Comparison of ENCODE assay signal across 23 mouse cellular contexts in genomic region chr3:116148676-116149075, GRCm38 (mm10). TPM values are rescaled to one million over a fixed set of nuclear protein-coding genes. Genes with fewer than 3 reads are reported as not detected.
DNase-seq lines count a peak whose midpoint lies in the region; ATAC-seq and TF ChIP-seq lines count a peak whose summit lies in the region.
"Had no signal": no experiment of that assay in that cellular context is flagged by ENCODE, and none has a peak within 500 bp of the region (broad histone marks: within the 10 kb centered on the region; RNA-seq: fewer than 3 reads in every experiment).

No protein-coding gene starts in this region.

- TF ChIP-seq CTCF in stomach, postnatal 0 days (IDR thresholded peaks at IDR 0.05; ENCODE audit: low read depth): no peak

- peaks cover 18% of the 10 kb centered on the region for H3K4me1 ChIP-seq in heart, embryonic 12.5 days (replicated peaks)
- H3K4me1 ChIP-seq in stomach, embryonic 15.5 days: no peaks in the 10 kb centered on the region
- H3K4me1 ChIP-seq in stomach, postnatal 0 days (replicated peaks; ENCODE audit: control insufficient read depth, insufficient read depth): no peaks in the 10 kb centered on the region
- H3K4me1 ChIP-seq: embryonic facial prominence, embryonic 15.5 days had no signal

- no peak for ATAC-seq in heart, embryonic 12.5 days (ENCODE audit: insufficient number of reproducible peaks, low FRiP score)
- ATAC-seq in stomach, embryonic 15.5 days (ENCODE audit: insufficient read depth, low FRiP score, low read depth): no peak
- ATAC-seq in stomach, postnatal 0 days (ENCODE audit: low FRiP score, low TSS enrichment): no peak
- ATAC-seq: forebrain, embryonic 14.5 days had no signal

- no peak overlapping the region for H3K4me3 ChIP-seq in heart, embryonic 12.5 days
- H3K4me3 ChIP-seq in stomach, embryonic 15.5 days (replicated peaks): no peak overlapping the region
- H3K4me3 ChIP-seq in stomach, postnatal 0 days (ENCODE audit: low read depth, low read length): no peak overlapping the region
- H3K4me3 ChIP-seq: embryonic facial prominence, embryonic 15.5 days; erythroblast, embryonic 14.5 days; forebrain, embryonic 10.5 days; gastrocnemius, adult 2 months; heart, embryonic 10.5 days; heart, embryonic 15.5 days; hindbrain, embryonic 13.5 days had no signal

- H3K4me2 ChIP-seq in heart, embryonic 12.5 days: peak overlapping the region; percentile 21; the same call in 1 of the 2 replicates
- H3K4me2 ChIP-seq in stomach, embryonic 15.5 days: 0 out of 2 replicates have a peak overlapping the region, but pooled peaks have one; percentile 6
- no peak overlapping the region for H3K4me2 ChIP-seq in stomach, postnatal 0 days (replicated peaks; ENCODE audit: low read depth)
- H3K4me2 ChIP-seq: embryonic facial prominence, embryonic 15.5 days; heart, embryonic 15.5 days had no signal

- TF ChIP-seq EP300 in stomach, postnatal 0 days (optimal IDR thresholded peaks at IDR 0.05): no peak

- H3K9me3 ChIP-seq in heart, embryonic 12.5 days (replicated peaks): no peaks in the 10 kb centered on the region
- no peaks in the 10 kb centered on the region for H3K9me3 ChIP-seq in stomach, embryonic 15.5 days
- H3K9me3 ChIP-seq in stomach, postnatal 0 days (ENCODE audit: control insufficient read depth, low read length): no peaks in the 10 kb centered on the region
- H3K9me3 ChIP-seq: embryonic facial prominence, embryonic 15.5 days; forebrain, embryonic 10.5 days; heart, embryonic 10.5 days; heart, embryonic 15.5 days; hindbrain, embryonic 13.5 days had no signal

- H3K27me3 ChIP-seq in heart, embryonic 12.5 days (replicated peaks): no peaks in the 10 kb centered on the region
- no peaks in the 10 kb centered on the region for H3K27me3 ChIP-seq in stomach, embryonic 15.5 days (replicated peaks)
- H3K27me3 ChIP-seq in stomach, postnatal 0 days (ENCODE audit: control insufficient read depth, insufficient read depth, low read length): no peaks in the 10 kb centered on the region
- H3K27me3 ChIP-seq: embryonic facial prominence, embryonic 15.5 days; heart, embryonic 15.5 days; hindbrain, embryonic 13.5 days had no signal

- H3K36me3 ChIP-seq in heart, embryonic 12.5 days: no peaks in the 10 kb centered on the region
- H3K36me3 ChIP-seq in stomach, embryonic 15.5 days: no peaks in the 10 kb centered on the region
- no peaks in the 10 kb centered on the region for H3K36me3 ChIP-seq in stomach, postnatal 0 days (ENCODE audit: control insufficient read depth, insufficient read depth, low read length)
- H3K36me3 ChIP-seq: embryonic facial prominence, embryonic 15.5 days; forebrain, embryonic 10.5 days; heart, embryonic 10.5 days; heart, embryonic 15.5 days; hindbrain, embryonic 13.5 days had no signal

- no peak overlapping the region for H3K27ac ChIP-seq in heart, embryonic 12.5 days (ENCODE audit: poor library complexity, severe bottlenecking)
- H3K27ac ChIP-seq in stomach, embryonic 15.5 days: no peak overlapping the region
- no peak overlapping the region for H3K27ac ChIP-seq in stomach, postnatal 0 days (replicated peaks)
- H3K27ac ChIP-seq: embryonic facial prominence, embryonic 15.5 days; forebrain, embryonic 10.5 days; gastrocnemius, adult 2 months; heart, embryonic 10.5 days; heart, embryonic 15.5 days; hindbrain, embryonic 13.5 days had no signal

- no peak overlapping the region for H3K9ac ChIP-seq in heart, embryonic 12.5 days
- H3K9ac ChIP-seq in stomach, embryonic 15.5 days: no peak overlapping the region
- H3K9ac ChIP-seq in stomach, postnatal 0 days (ENCODE audit: low read length): no peak overlapping the region
- H3K9ac ChIP-seq: embryonic facial prominence, embryonic 15.5 days; heart, embryonic 15.5 days; hindbrain, embryonic 13.5 days had no signal

- DNase-seq in heart, adult 11 months: no peak
- DNase-seq in stomach, postnatal 0 days (ENCODE audit: low spot score): no peak
- DNase-seq in lung, postnatal 4 days: peak; percentile 17 to 28
- DNase-seq in testis, postnatal 10 days (ENCODE audit: low spot score): no peak
- no peak for DNase-seq in right cerebral cortex, postnatal 25 days
- DNase-seq: adrenal gland, postnatal 10 days; cerebellum, adult 11 months; cerebellum, adult 8-10 months; cerebellum, postnatal 14 days; embryo, embryonic 11 days; gastrocnemius, adult 2 months; gastrocnemius, postnatal 36 days; heart, adult 18-20 months; heart, postnatal 14 days had no signal

- 57% methylated on average over 9 of the region's 9 CpGs for WGBS in heart, embryonic 12.5 days
- WGBS in stomach, embryonic 15.5 days: 35% methylated on average over 9 of the region's 9 CpGs
- 34% methylated on average over 9 of the region's 9 CpGs for WGBS in stomach, postnatal 0 days

RNA-seq across cellular contexts. Expression of gene Vcam1, which starts 19.2 kb away (rescaled TPM):
- 69.7 and 73.1 TPM in 2 replicates for polyA plus RNA-seq in heart, embryonic 12.5 days (2016; fragmentation: Nextera tagmentation; extraction: Ambion mirVana)
- 52.1 and 53.7 TPM in 2 replicates for polyA plus RNA-seq in stomach, embryonic 15.5 days (2015; fragmentation: Nextera tagmentation; extraction: Ambion mirVana)
- polyA plus RNA-seq in stomach, postnatal 0 days (2015; fragmentation: Nextera tagmentation; extraction: Ambion mirVana): 16.3 and 17.3 TPM in 2 replicates

Comparison
In these comparisons a context has a peak if more than half of its experiments do, and no peak if none do; other contexts are left out.
1. DNase-seq: peak in lung, postnatal 4 days (2 of 2); none in heart, adult 11 months (single experiment), stomach, postnatal 0 days (single experiment), testis, postnatal 10 days (single experiment) and right cerebral cortex, postnatal 25 days (single experiment).